Mouse (Mus musculus) urinary bladder, adult 18-20 months (tissue): ENCODE measurements around the gene Ppp4r1.

ENCODE experiments used
- DNase-seq, 2 experiments: peaks; one replicate each; pipeline ENCODE4 v3.0.0; 2022; ENCODE audit warnings: low spot score in 2 of 2, mixed read lengths in 2 of 2

Ppp4r1 gene

DNA sequence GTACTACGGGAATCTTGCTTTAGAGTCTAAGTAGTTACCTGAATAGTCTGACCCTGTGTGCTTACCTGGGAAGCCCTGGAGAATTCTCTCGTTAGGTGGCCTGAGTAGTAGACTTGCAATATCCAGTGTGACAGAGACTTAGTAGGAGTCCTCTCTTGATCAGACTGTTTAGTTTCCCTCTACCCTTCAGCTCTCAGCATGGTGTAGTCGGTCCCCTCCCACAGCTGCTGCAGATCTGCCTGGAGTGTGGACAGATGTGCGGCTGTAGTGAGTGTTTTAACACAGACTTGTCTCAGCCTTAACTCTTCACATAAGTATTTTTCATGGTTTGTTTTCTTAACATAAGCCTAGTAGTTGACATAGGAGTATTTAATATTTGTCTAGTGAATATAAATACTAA is 19.7 kb downstream of the Ppp4r1 start:
- DNase-seq = no peak

DNA sequence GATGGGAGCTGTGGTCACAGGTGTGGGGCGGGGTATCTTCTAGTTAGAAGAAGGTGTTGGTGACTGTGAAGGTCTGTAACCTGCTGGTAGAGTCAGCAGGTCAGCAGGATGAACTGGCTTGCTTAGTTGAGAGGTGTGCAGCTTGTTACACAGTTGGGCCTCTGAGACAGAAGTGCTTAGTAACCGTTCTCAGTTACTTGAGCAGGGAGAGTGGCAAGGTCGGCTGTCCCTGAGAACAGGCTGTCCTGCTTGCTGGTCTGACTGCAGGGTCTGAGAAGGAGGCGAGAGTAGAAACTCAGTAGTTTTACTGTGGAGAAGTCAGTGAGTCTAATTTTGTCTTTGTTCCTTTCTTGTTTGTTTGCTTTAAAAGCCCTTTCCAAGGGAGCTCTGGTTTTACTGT is 23.6 kb downstream of the Ppp4r1 start:
- DNase-seq = no peak

DNA sequence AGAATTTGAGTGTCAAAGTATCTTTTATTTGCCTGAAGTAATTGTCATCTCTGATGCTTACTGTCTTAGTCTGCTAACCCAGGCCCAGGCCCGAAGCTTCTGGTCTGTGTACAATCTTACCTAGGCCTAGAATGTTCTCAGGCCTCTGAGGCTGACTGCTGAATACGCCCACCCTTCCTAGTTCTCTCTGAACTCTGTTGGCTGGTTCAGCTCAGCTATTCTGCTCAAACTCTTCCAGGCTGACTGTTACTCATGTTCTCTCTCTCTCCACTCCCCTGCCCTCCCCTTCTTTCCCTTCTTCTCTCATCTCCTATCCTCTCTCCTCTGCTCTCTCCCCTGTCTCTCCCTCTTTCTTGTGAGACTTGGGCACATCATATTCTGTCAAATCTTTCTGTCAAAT is 24.0 kb downstream of the Ppp4r1 start:
- no peak for DNase-seq

DNA sequence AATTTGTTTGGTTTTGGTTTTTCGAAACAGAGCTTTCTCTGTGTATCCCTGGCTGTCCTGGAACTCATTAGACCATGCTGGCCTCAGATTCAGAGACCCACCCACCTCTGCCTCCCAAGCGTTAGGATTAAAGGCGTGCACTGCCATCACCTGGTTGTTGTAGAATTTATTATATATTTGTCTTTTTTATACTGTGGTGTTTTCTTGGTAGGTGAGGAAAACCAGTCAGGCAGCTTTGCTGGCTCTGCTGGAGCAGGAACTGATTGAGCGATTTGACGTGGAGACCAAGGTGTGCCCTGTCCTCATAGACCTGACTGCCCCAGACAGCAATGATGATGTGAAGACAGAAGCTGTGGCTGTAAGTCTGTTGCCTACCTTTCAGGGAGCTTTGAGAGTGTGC is 28.7 kb downstream of the Ppp4r1 start:
- peak in 1 of 2 experiments; percentile 66 for DNase-seq

DNA sequence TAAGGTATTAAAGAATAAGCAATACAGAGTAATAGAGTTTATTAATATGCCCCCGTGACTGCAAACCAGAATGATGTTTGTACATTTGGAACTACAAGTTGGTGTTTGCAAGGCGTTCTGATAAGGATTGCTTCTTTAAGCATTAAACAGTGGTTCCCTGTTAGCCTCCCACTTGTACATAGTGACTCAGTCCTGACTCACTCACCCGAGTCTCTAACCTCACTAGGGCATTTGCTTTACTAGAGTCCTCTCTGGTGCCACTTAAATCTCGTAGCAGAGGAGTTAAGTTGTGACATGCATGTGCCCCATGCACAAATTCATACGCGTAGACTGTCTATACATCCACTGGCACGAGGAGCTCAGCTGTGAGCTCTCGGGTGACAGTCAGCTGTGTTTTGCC is 31.4 kb downstream of the Ppp4r1 start:
- DNase-seq = no peak

DNA sequence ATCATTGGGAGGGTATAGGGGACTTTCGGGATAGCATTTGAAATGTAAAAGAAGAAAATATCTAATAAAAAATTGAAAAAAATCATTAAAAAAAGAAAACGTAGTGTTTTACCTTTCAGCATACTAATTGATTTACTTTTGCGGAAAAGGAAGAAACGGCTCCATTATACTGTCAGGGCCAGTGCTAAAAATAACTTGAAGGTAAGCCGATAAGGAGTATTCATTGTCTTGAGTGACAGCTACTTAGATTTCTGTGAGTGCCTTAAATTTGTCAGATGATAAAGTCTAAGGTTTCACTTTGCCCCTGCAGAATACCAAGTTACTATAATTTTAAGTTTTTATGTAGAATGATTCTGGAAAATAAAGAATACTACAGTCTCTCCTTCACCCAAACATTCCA is 37.8 kb downstream of the Ppp4r1 start:
- no peak for DNase-seq

DNA sequence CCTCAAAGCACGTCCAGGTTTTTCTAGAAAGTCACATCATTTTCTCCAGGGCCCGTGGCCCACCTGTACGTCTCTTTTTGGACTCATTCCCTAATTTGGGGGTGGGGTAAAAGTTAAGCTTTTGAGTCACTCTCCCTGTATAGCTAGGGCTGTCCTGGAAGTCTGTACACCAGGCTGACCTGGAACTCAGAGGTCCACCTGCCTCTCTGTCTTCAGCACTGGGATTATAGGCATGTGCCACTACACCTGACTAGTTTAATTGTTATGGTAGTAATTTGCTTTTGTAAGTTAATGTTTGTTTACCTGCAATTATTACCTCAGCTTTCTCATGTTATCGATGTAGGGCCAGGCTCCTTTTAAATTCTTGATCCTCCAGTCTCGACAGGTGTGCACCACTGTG is 40.0 kb downstream of the Ppp4r1 start:
- DNase-seq = no peak

DNA sequence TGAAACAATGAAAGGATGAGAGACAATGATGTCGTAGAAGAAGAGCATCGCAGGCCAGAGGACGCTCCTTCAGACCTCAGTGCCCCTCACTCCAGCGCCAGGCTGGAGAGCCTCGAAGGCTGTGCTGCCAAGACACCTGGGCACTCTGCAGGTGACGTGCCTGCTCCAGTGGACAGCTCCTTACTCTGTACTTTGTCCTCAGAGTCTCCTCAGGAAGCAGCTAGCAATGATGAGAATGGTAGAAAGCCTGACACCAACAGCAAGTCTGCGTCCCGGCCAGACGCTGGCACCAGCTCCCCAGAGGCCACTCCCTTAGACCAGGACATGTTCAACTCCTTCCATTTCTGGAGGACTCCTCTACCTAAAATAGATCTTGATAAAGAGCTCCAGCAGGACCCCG is 41.9 kb downstream of the Ppp4r1 start:
- DNase-seq = no peak

DNA sequence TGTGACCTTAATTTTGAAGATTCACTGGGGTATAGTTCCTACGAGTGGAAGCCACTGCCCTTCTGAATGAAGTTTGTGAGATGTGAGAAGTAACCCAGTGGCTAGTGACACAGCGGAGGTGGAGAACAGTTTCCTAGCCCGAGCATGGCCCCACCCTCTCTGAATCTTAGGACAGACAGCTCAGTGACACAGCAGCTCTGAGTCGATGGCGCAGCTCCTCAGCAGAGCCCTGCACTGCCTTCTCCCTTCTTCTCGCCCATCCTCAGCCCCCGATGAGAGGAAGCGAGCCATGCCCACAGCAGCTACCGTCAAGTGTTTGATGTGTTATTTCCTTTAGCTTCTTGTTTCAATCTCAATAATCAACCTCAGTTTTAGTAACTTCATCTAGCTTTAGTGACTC is 43.9 kb downstream of the Ppp4r1 start:
- no peak for DNase-seq

DNA sequence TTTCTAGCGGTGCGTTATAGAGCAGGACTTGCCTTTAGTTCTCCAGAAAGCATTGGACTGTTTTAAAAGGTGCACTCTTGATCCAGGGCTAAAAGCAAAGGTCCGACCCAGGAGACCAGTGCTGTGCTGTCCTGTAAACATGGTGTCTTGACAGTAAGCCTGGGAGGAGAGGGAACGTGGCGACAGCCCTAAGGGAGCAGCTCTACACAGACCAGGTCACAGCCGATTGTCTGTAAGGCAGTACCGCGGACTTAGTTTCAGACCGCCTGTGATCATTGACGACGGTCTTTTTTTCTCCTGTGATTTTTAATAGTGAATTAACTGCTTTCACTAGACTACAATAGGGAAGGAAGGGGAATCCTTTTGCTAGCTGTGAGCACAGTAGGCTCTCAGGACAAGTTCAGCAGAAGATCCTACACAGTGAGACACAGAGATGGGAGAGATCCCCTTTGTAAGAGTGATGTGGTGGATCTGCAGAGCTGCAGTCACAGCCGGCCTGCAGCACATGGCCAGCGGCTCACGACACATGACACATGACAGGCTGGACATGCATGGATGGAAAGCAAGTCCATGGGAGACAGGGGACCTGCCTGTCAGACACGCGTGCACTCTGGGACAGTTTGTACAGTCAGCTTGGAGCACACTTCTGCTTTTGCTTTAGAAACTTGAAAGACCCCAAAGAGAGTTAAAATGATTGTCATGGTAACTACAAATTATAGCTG is 44.9 kb downstream of the Ppp4r1 start:
- DNase-seq = no peak

DNA sequence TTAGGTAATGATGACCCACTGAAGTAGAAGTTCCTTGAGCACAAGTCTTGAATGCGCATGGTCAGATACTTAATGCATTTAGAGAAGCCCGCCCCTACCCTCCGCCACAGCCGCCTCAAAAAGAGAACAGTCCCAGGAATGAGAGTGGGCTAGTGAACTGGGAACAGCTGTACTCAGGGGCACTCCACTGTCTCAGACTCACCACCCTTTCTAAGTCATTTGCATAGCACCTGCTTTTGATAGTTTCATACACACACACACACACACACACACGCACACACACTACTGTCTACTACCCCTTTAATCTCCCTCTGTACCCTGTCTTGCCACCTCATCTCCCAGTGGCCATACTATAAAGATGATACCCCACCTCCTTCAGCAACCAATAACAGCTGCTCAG is 45.5 kb downstream of the Ppp4r1 start:
- no peak for DNase-seq

DNA sequence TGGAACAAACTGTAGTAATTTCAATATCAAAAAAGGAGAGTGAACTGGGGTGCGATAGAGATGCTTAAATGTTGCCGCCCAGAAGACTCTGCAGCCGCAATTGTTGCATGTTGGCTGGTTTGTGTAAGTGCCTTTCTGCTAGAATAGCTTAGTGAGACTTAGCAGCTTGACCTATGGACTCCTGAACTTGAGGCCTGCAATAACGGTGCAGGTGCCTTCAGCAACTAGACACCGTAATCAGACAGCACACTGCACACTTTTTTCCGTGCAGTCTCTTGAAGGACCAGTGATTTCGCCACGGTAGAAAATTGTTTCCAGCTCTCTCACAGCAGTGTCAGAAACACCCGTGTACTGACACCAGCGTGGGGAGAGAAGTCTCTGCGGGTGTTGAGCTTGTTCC is 46.6 kb downstream of the Ppp4r1 start:
- DNase-seq = no peak

DNA sequence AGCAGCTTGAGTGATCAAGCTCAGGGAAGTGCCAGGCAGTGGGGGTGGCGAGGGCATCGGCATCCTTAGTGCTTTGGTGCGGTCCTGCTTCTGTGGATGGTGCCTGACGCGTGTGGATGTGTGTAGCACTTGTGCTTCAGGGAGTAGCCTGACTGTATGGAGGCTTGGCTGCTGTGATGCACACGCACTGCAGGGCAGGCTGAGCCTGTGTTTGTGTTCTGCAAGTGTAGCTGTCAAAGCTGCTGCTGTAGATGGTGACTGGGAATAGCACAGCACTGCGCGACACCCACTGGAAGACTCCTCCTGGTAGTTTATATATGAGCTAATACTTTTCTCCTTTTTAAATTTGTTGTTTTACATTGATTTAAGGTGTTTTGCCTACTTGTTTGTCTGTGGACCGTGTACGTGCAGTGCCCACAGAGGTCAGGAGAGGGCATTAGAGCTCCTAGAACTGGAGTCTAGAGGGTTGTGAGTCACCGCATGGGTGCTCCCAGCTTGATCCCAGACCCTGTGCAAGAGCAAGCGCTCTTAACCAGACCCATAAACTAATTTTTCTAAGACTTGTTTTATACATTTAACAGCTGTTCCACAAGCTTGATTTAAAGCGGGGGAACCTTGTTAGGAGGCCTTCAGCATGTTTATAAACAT is 48.0 kb downstream of the Ppp4r1 start:
- no peak for DNase-seq

DNA sequence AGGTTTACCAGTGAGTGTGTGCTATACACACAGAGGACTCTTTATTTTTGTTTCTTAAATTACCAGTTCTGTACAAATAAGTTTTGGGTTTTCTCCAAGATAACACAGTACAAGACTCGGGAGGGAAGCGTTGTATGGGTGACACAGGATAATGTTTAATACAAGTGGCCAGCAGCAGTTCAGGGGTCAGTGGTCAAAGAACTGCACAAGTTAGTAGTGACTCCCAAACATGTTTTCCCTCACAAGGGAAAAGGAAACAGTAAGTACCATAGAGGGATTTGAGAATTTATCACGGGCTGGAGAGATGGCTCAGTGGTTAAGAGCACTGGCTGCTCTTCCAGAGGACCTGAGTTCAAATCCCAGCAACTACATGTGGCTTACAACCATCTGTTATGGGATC is 51.5 kb downstream of the Ppp4r1 start:
- DNase-seq = no peak

DNA sequence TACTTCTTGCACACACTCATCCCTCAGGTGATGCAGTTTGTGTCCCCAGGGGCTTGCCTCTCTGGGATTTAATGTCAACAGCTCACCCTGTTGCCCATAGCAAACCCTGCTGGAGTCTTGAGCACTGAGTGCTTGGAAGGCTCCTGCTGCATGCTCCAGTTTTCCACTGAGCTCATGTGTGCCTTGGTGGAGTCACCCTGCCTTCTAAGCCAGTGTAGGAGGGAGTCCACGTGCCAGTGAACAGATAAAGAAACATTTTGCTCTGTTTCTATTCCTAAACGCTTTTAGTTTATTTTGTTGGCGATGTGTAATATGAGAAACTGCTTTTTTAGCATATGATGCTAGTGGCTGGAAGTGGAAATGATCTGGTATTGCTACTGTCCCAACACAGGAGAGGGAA is 54.4 kb downstream of the Ppp4r1 start:
- DNase-seq = no peak

DNA sequence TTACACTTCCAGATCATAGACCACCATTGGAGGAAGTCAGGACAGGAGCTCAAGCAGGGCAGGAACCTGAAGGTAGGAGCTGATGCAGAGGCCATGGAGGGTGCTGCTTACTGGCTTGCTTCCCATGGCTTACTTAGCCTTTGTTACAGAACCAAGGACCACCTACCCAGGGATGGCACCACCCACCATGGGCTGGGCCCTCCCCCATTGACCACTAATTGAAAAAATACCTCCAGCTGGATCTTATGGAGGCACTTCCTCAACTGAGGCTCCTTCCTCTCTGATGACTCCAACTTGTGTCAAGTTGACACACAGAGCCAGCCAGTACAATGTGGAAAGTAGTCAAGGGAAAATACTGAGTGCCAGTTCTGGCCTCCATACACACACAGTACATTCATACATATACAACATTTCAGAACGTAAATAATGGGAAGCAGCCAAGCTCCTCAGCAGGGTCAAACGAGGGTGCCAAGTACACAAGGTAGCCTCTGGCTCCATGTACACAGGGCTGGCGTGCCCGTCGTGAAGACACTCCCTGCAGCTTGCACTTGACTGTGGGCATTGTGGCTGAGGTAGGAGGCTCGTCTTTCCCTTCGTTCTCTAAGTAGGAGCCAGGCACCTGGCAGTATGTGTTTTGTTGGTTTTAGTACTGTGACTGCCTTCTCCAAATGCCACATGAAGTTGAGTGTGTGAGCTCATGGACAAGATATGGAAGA is 57.3 kb downstream of the Ppp4r1 start:
- DNase-seq = no peak

DNA sequence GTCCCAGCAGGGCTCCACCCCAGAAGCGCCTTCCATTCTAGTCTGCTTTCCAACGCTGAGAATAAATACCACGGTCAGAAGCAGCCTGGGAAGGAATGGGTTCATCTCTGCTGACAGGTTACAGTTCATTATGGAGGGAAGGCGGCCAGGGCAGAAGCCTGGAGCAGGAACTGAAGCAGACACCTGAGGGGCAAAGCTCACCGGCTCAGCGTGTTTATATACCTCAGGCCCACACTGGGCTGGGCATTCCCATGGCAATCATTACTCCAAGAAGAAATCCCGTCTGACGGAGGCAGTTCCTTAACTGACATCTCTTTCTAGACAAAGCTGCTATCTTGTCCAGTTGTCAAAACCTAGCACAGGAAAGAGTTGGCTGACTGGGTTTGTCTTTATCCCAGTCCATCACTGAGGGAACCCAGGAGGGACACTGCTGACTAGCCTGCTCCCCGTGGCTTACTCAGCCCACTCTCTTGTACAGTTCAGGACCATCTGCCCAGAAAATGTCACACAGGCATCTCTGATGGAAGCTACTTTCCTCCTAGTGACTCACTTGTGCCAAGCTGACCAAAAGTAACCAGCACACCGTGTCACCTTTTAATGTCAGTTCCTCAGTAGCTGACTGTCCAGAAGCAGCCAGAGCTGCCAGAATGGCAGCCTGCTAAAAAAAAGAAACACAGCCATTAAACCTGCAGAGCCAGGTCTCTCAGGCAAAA is 60.5 kb downstream of the Ppp4r1 start:
- DNase-seq = no peak

DNA sequence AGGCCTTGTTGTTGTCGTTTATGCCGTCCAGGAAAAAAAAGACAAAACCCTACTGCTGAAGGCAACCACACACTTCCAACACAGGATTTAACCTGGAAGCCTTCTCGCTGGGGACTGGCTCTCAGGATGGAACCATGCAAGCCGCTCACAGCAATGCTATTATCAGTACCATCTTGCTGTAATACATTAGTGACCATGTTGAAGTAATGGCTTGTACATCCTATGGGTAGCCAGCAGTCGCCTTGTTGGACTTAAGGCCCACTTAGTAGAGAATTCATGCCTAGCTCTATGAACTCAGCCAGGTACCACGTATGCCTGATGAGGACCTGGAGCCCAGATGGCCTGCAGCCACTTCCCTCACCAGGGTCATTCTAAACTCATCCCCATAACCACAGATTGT is 63.0 kb downstream of the Ppp4r1 start:
- no peak for DNase-seq

DNA sequence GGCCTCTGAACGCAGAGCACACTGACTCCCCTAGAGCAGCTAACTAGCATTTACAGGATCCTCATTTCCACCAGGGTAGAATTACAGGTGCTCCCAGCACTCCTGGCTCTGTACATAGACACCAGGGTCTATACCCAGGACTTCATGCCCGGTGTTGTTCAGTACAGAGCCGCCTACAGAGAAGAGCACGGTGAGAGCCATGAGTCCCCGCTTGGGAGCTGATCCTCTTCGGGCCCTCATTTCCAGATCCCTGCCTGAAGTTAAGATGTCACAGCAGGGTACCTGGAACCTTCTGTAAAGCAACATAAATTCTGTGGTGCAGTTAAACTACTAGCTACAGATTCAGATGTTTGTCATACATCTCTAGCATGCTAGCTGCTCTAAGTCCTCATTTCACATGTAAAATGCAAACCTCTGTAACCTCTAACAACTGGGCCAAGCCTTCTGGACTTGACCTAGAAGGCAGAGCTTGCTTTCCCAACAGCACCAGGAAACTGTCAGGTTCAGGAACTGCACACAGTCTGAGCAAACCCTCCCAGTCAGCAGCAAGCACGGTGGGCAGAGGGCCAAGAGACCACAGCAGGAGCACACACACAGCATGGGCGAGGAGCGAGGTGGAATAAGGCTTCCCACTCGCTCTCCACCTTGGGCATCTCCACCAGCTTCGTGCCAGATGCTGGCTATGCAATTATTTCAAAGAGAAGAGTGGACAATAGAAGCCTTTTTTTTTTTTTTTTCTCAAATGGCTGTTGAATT is 65.5 kb downstream of the Ppp4r1 start:
- no peak for DNase-seq

DNA sequence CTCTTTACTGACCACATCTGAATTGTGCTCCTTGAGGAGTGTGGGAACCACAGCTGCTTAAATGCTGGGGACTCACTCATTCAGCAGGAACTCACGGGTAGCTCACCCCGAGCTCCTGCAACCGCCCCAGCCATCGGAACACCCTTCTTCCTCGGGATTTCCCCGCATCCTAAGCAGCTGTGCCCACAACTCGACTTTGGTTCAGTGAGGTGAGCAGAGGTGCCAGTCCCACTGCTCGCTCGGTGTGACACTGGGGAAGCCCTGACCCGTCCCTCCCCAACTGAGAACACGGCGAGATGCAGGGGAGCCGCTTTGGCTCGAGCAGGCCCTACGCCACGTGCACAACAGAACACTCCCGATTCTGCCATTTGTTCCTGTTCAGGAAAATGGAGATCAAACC is 68.1 kb downstream of the Ppp4r1 start:
- no peak for DNase-seq

DNA sequence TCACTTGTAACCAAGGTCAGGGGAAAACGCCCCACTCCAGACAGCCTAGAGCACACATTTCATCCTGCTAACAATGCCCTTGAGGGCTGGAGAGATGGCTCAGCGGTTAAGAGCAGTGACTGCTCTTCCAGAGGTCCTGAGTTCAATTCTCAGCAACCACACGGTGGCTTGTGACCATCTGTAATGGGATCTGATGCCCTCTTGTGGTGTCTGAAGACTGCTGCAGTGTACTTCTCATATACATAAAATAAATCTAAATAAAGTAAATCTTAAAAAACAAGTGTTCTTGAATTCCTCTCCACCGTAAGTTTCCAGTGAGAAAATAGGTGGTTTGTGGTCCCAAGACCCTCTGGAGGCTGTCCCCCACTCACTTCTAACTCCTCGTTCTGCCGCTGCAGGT is 69.4 kb downstream of the Ppp4r1 start:
- DNase-seq = no peak

DNA sequence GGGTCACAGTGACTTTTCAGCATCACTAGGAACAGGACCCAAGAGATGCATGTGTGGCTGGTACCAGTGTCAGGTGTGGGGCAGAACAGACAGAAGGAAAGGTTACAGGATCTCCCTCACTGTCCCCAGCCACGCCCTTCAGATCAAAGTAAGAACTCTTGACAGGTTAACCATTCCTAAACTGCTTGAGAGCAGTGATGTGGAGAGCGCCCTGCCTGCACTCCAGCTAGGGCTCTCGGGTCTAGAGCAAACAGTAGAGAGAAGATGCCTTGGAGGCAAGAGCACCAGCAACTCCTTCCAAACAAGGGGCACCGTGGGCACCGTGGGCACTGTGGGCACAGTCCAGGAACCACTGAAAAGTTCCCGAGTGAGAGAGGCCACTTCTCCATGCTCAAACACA is 71.0 kb downstream of the Ppp4r1 start:
- DNase-seq = no peak
